Mouse (Mus musculus): ENCODE results near the gene Alx3. TPM values are rescaled to one million over a fixed set of nuclear protein-coding genes. Genes with fewer than 3 reads are reported as not detected.

Gene Alx3
- polyA plus RNA-seq (2014; fragmentation: Nextera tagmentation; extraction: Ambion mirVana): not detected in 2 replicates

- Histone ChIP-seq H3K9ac (replicated peaks; ENCODE audit: low read depth, low read length) (no peak within 1 kb of the TSS), H3K4me2 (replicated peaks; ENCODE audit: low read depth, low read length) (peak within 1 kb of the TSS; percentile 64), H3K27ac (ENCODE audit: low read length) (no peak within 1 kb of the TSS), H3K4me3 (ENCODE audit: low read depth, low read length) (peak within 1 kb of the TSS; percentile 31), H3K27me3 (ENCODE audit: control insufficient read depth, insufficient read depth, low read length) (peaks cover 62% of the 10 kb centered on the region), H3K9me3 (ENCODE audit: control insufficient read depth, low read depth, low read length) (no peaks in the 10 kb centered on the region), H3K36me3 (ENCODE audit: control insufficient read depth, insufficient read depth, low read length) (no peaks in the 10 kb centered on the region), H3K4me1 (ENCODE audit: control insufficient read depth, insufficient read depth, low read length) (0 out of 2 replicates have a peak, but pooled peaks cover 3% of the 10 kb centered on the region)
- ATAC-seq (ENCODE audit: insufficient number of reproducible peaks, insufficient read depth, low FRiP score, low read depth): peak; percentile 24; the same call in 1 of the 2 replicates
- 3% methylated on average over 23 of the region's 46 CpGs for WGBS
Observed at GRCm38 (mm10) chr3:107594662-107595263, at the start of gene Alx3. Gene Alx3, plus strand, starts transcription at chr3:107595031.

GRCm38 (mm10) chr3:107545278-107545677, 49.6 kb upstream of the Alx3 start:
- Histone ChIP-seq H3K4me3 (ENCODE audit: low read depth, low read length) (no peak overlapping the region), H3K9me3 (ENCODE audit: control insufficient read depth, low read depth, low read length) (no peaks in the 10 kb centered on the region), H3K9ac (replicated peaks; ENCODE audit: low read depth, low read length) (no peak overlapping the region), H3K4me2 (replicated peaks; ENCODE audit: low read depth, low read length) (no peak overlapping the region), H3K27ac (ENCODE audit: low read length) (no peak overlapping the region), H3K27me3 (ENCODE audit: control insufficient read depth, insufficient read depth, low read length) (no peaks in the 10 kb centered on the region), H3K36me3 (ENCODE audit: control insufficient read depth, insufficient read depth, low read length) (no peaks in the 10 kb centered on the region), H3K4me1 (ENCODE audit: control insufficient read depth, insufficient read depth, low read length) (0 out of 2 replicates have a peak, but pooled peaks cover 6% of the 10 kb centered on the region)
- ATAC-seq (ENCODE audit: insufficient number of reproducible peaks, insufficient read depth, low FRiP score, low read depth): no peak
- 62% methylated on average over 5 of the region's 5 CpGs for WGBS

- Histone ChIP-seq H3K27ac (ENCODE audit: low read length) (no peak overlapping the region), H3K4me2 (replicated peaks; ENCODE audit: low read depth, low read length) (no peak overlapping the region), H3K9me3 (ENCODE audit: control insufficient read depth, low read depth, low read length) (no peaks in the 10 kb centered on the region), H3K27me3 (ENCODE audit: control insufficient read depth, insufficient read depth, low read length) (no peaks in the 10 kb centered on the region), H3K4me1 (ENCODE audit: control insufficient read depth, insufficient read depth, low read length) (0 out of 2 replicates have a peak, but pooled peaks cover 6% of the 10 kb centered on the region), H3K4me3 (ENCODE audit: low read depth, low read length) (no peak overlapping the region), H3K9ac (replicated peaks; ENCODE audit: low read depth, low read length) (no peak overlapping the region), H3K36me3 (ENCODE audit: control insufficient read depth, insufficient read depth, low read length) (no peaks in the 10 kb centered on the region)
- 50% methylated on average over 10 of the region's 10 CpGs for WGBS
- no peak for ATAC-seq (ENCODE audit: insufficient number of reproducible peaks, insufficient read depth, low FRiP score, low read depth)
Observed at GRCm38 (mm10) chr3:107545716-107546412, 49.0 kb upstream of the Alx3 start.

GRCm38 (mm10) chr3:107546956-107547355, 47.9 kb upstream of the Alx3 start:
- Histone ChIP-seq H3K4me2 (replicated peaks; ENCODE audit: low read depth, low read length) (no peak overlapping the region), H3K4me3 (ENCODE audit: low read depth, low read length) (no peak overlapping the region), H3K27ac (ENCODE audit: low read length) (no peak overlapping the region), H3K4me1 (ENCODE audit: control insufficient read depth, insufficient read depth, low read length) (0 out of 2 replicates have a peak, but pooled peaks cover 6% of the 10 kb centered on the region), H3K36me3 (ENCODE audit: control insufficient read depth, insufficient read depth, low read length) (no peaks in the 10 kb centered on the region), H3K9ac (replicated peaks; ENCODE audit: low read depth, low read length) (no peak overlapping the region), H3K27me3 (ENCODE audit: control insufficient read depth, insufficient read depth, low read length) (no peaks in the 10 kb centered on the region), H3K9me3 (ENCODE audit: control insufficient read depth, low read depth, low read length) (no peaks in the 10 kb centered on the region)
- no peak for ATAC-seq (ENCODE audit: insufficient number of reproducible peaks, insufficient read depth, low FRiP score, low read depth)
- WGBS: 53% methylated on average over 2 of the region's 2 CpGs

GRCm38 (mm10) chr3:107550409-107551049, 44.3 kb upstream of the Alx3 start:
- H3K27ac ChIP-seq (ENCODE audit: low read length): no peak overlapping the region
- H3K36me3 ChIP-seq (ENCODE audit: control insufficient read depth, insufficient read depth, low read length): no peaks in the 10 kb centered on the region
- no peak for ATAC-seq (ENCODE audit: insufficient number of reproducible peaks, insufficient read depth, low FRiP score, low read depth)
- no peak overlapping the region for H3K4me2 ChIP-seq (replicated peaks; ENCODE audit: low read depth, low read length)
- 0 out of 2 replicates have a peak, but pooled peaks cover 6% of the 10 kb centered on the region for H3K4me1 ChIP-seq (ENCODE audit: control insufficient read depth, insufficient read depth, low read length)
- 75% methylated on average over 17 of the region's 17 CpGs for WGBS
- H3K27me3 ChIP-seq (ENCODE audit: control insufficient read depth, insufficient read depth, low read length): no peaks in the 10 kb centered on the region
- H3K4me3 ChIP-seq (ENCODE audit: low read depth, low read length): no peak overlapping the region
- H3K9ac ChIP-seq (replicated peaks; ENCODE audit: low read depth, low read length): no peak overlapping the region
- H3K9me3 ChIP-seq (ENCODE audit: control insufficient read depth, low read depth, low read length): no peaks in the 10 kb centered on the region

- H3K27ac ChIP-seq (ENCODE audit: low read length): no peak within 1 kb of the TSS
- no peak for ATAC-seq (ENCODE audit: insufficient number of reproducible peaks, insufficient read depth, low FRiP score, low read depth)
- H3K36me3 ChIP-seq (ENCODE audit: control insufficient read depth, insufficient read depth, low read length): no peaks in the 10 kb centered on the region
- no peak within 1 kb of the TSS for H3K4me2 ChIP-seq (replicated peaks; ENCODE audit: low read depth, low read length)
- no peak within 1 kb of the TSS for H3K9ac ChIP-seq (replicated peaks; ENCODE audit: low read depth, low read length)
- WGBS: 71% methylated on average over 2 of the region's 2 CpGs
- no peak within 1 kb of the TSS for H3K4me3 ChIP-seq (ENCODE audit: low read depth, low read length)
- no peaks in the 10 kb centered on the region for H3K9me3 ChIP-seq (ENCODE audit: control insufficient read depth, low read depth, low read length)
- no peaks in the 10 kb centered on the region for H3K27me3 ChIP-seq (ENCODE audit: control insufficient read depth, insufficient read depth, low read length)
- 0 out of 2 replicates have a peak, but pooled peaks cover 3% of the 10 kb centered on the region for H3K4me1 ChIP-seq (ENCODE audit: control insufficient read depth, insufficient read depth, low read length)
Observed at GRCm38 (mm10) chr3:107554842-107555241, 40.0 kb upstream of the Alx3 start, which contains the start of gene Ubl4b. Gene Ubl4b, minus strand, starts transcription at chr3:107555073.

GRCm38 (mm10) chr3:107558740-107559139, 36.1 kb upstream of the Alx3 start:
- Histone ChIP-seq H3K36me3 (ENCODE audit: control insufficient read depth, insufficient read depth, low read length) (no peaks in the 10 kb centered on the region), H3K9ac (replicated peaks; ENCODE audit: low read depth, low read length) (no peak overlapping the region), H3K9me3 (ENCODE audit: control insufficient read depth, low read depth, low read length) (no peaks in the 10 kb centered on the region), H3K4me2 (replicated peaks; ENCODE audit: low read depth, low read length) (no peak overlapping the region), H3K27me3 (ENCODE audit: control insufficient read depth, insufficient read depth, low read length) (no peaks in the 10 kb centered on the region), H3K4me1 (ENCODE audit: control insufficient read depth, insufficient read depth, low read length) (no peaks in the 10 kb centered on the region), H3K4me3 (ENCODE audit: low read depth, low read length) (no peak overlapping the region), H3K27ac (ENCODE audit: low read length) (no peak overlapping the region)
- ATAC-seq (ENCODE audit: insufficient number of reproducible peaks, insufficient read depth, low FRiP score, low read depth): no peak
- 29% methylated on average over 3 of the region's 3 CpGs for WGBS

GRCm38 (mm10) chr3:107559183-107559582, 35.6 kb upstream of the Alx3 start:
- Histone ChIP-seq H3K4me3 (ENCODE audit: low read depth, low read length) (no peak overlapping the region), H3K36me3 (ENCODE audit: control insufficient read depth, insufficient read depth, low read length) (no peaks in the 10 kb centered on the region), H3K4me1 (ENCODE audit: control insufficient read depth, insufficient read depth, low read length) (no peaks in the 10 kb centered on the region), H3K4me2 (replicated peaks; ENCODE audit: low read depth, low read length) (no peak overlapping the region), H3K27me3 (ENCODE audit: control insufficient read depth, insufficient read depth, low read length) (no peaks in the 10 kb centered on the region), H3K9me3 (ENCODE audit: control insufficient read depth, low read depth, low read length) (no peaks in the 10 kb centered on the region), H3K27ac (ENCODE audit: low read length) (no peak overlapping the region), H3K9ac (replicated peaks; ENCODE audit: low read depth, low read length) (no peak overlapping the region)
- 15% methylated on average over 3 of the region's 3 CpGs for WGBS
- ATAC-seq (ENCODE audit: insufficient number of reproducible peaks, insufficient read depth, low FRiP score, low read depth): peak; percentile 62
